Mouse (Mus musculus) kidney, embryonic 16.5 days (tissue): Measurements from ENCODE around the gene Fras1. TPM values are rescaled to one million over a fixed set of nuclear protein-coding genes. Genes with fewer than 3 reads are reported as not detected.

ENCODE experiments used
- ATAC-seq: fragments of 200-750 bp; cut with Nextera tagmentation; 2 replicates; pipeline ENCODE4 v1.8.0; 2017; ENCODE audit warnings: moderate TSS enrichment; ENCODE audit not compliant: low FRiP score, low TSS enrichment
- H3K27ac ChIP-seq: fragments of 300-500 bp; sonication (generic); 2 replicates; pipeline ENCODE4 v1.5.1; 2014; ENCODE audit warnings: low read length
- H3K27me3 ChIP-seq: fragments of 300-500 bp; sonication (generic); 2 replicates; pipeline ENCODE4 v1.6.1; 2014; ENCODE audit warnings: low read length, control low read depth, mixed read lengths; ENCODE audit not compliant: insufficient read depth
- H3K36me3 ChIP-seq: fragments of 300-500 bp; sonication (generic); 2 replicates; pipeline ENCODE4 v1.6.1; 2014; ENCODE audit warnings: low read length, control low read depth, mixed read lengths; ENCODE audit not compliant: insufficient read depth
- H3K4me1 ChIP-seq: fragments of 300-500 bp; sonication (generic); 2 replicates; pipeline ENCODE4 v1.6.1; 2014; ENCODE audit warnings: low read length, control low read depth, mixed read lengths; ENCODE audit not compliant: insufficient read depth
- H3K4me2 ChIP-seq: fragments of 300-500 bp; sonication (generic); replicated peaks from 2 replicates; pipeline ENCODE4 v1.6.1; 2014; ENCODE audit warnings: low read depth, low read length
- H3K4me3 ChIP-seq: fragments of 300-500 bp; sonication (generic); 2 replicates; pipeline ENCODE4 v1.5.1; 2014; ENCODE audit warnings: mild to moderate bottlenecking, low read length
- H3K9ac ChIP-seq: fragments of 300-500 bp; sonication (generic); replicated peaks from 2 replicates; pipeline ENCODE4 v1.6.1; 2014; ENCODE audit warnings: low read length
- H3K9me3 ChIP-seq: fragments of 300-500 bp; sonication (generic); 2 replicates; pipeline ENCODE4 v1.6.1; 2016; ENCODE audit warnings: low read length, control low read depth
- WGBS: fragments of 180-500 bp; shearing (Covaris S2); extraction: QIAGEN DNeasy Blood & Tissue Kit; methylation state at CpG from one replicate; pipeline ENCODE4 v1.1.7; 2014; 5-methylcytosine and 5-hydroxymethylcytosine counted together
- polyA plus RNA-seq: library from polyadenylated mRNA; unstranded; fragments of >200 nt; fragmentation: Nextera tagmentation; extraction: Ambion mirVana; gene quantifications from 2 replicates; pipeline ENCODE4 v1.2.1, GENCODE M21; 2015

Gene Fras1
- polyA plus RNA-seq, 1 experiment from 2014 or later = 30.3 TPM

GRCm38 (mm10) chr5:96799969-96800368 is 426.2 kb downstream of the Fras1 start:
- no peak for ATAC-seq
- no peak overlapping the region for H3K9ac ChIP-seq
- WGBS = 79% methylated on average over 9 of the region's 9 CpGs
- H3K9me3 ChIP-seq = no peaks in the 10 kb centered on the region
- no peak overlapping the region for H3K27ac ChIP-seq
- peaks cover 47% of the 10 kb centered on the region for H3K4me1 ChIP-seq
- H3K36me3 ChIP-seq = no peaks in the 10 kb centered on the region
- H3K4me2 ChIP-seq = no peak overlapping the region
- no peak overlapping the region for H3K4me3 ChIP-seq
- H3K27me3 ChIP-seq = no peaks in the 10 kb centered on the region

- WGBS = 20% methylated on average over 7 of the region's 7 CpGs
Observed at GRCm38 (mm10) chr5:96802185-96802584, 428.4 kb downstream of the Fras1 start.

GRCm38 (mm10) chr5:96803091-96803490 is 429.3 kb downstream of the Fras1 start:
- no peaks in the 10 kb centered on the region for H3K36me3 ChIP-seq
- peak overlapping the region; percentile 73 for H3K27ac ChIP-seq
- H3K4me1 ChIP-seq = peaks cover 53% of the 10 kb centered on the region
- no peak for ATAC-seq
- H3K4me2 ChIP-seq = no peak overlapping the region
- 35% methylated on average over 3 of the region's 3 CpGs for WGBS
- no peak overlapping the region for H3K4me3 ChIP-seq
- no peak overlapping the region for H3K9ac ChIP-seq
- no peaks in the 10 kb centered on the region for H3K27me3 ChIP-seq
- no peaks in the 10 kb centered on the region for H3K9me3 ChIP-seq

More at GRCm38 (mm10) chr5:96802185-96802584, 428.4 kb downstream of the Fras1 start:
- Histone ChIP-seq H3K4me2 (no peak overlapping the region), H3K4me1 (peaks cover 53% of the 10 kb centered on the region), H3K9me3 (no peaks in the 10 kb centered on the region), H3K9ac (0 out of 2 replicates have a peak overlapping the region, but pooled peaks have one; percentile 6), H3K27me3 (no peaks in the 10 kb centered on the region), H3K4me3 (no peak overlapping the region), H3K36me3 (no peaks in the 10 kb centered on the region), H3K27ac (peak overlapping the region; percentile 82)
- ATAC-seq = peak; percentile 33; the same call in 1 of the 2 replicates

- Histone ChIP-seq H3K9ac (no peak overlapping the region), H3K4me2 (no peak overlapping the region), H3K27me3 (no peaks in the 10 kb centered on the region), H3K4me3 (no peak overlapping the region), H3K4me1 (peaks cover 53% of the 10 kb centered on the region), H3K27ac (peak overlapping the region; percentile 22; the same call in 1 of the 2 replicates), H3K36me3 (no peaks in the 10 kb centered on the region), H3K9me3 (no peaks in the 10 kb centered on the region)
- ATAC-seq = no peak
- WGBS = 43% methylated on average over 4 of the region's 4 CpGs
Observed at GRCm38 (mm10) chr5:96804304-96804703, 430.5 kb downstream of the Fras1 start.

GRCm38 (mm10) chr5:96804813-96805212 is 431.1 kb downstream of the Fras1 start:
- H3K9ac ChIP-seq = no peak overlapping the region
- no peak overlapping the region for H3K4me2 ChIP-seq
- H3K4me1 ChIP-seq = peaks cover 52% of the 10 kb centered on the region
- no peaks in the 10 kb centered on the region for H3K27me3 ChIP-seq
- H3K27ac ChIP-seq = peak overlapping the region; percentile 43; the same call in 1 of the 2 replicates
- 50% methylated on average over 3 of the region's 3 CpGs for WGBS
- no peaks in the 10 kb centered on the region for H3K36me3 ChIP-seq
- no peak overlapping the region for H3K4me3 ChIP-seq
- H3K9me3 ChIP-seq = no peaks in the 10 kb centered on the region
- peak; percentile 49; the same call in 1 of the 2 replicates for ATAC-seq

GRCm38 (mm10) chr5:96810620-96811019 is 436.9 kb downstream of the Fras1 start:
- H3K36me3 ChIP-seq = peaks cover 8% of the 10 kb centered on the region; the same call in 1 of the 2 replicates
- no peak overlapping the region for H3K4me2 ChIP-seq
- H3K4me3 ChIP-seq = no peak overlapping the region
- H3K27ac ChIP-seq = no peak overlapping the region
- H3K4me1 ChIP-seq = peaks cover 2% of the 10 kb centered on the region; the same call in 1 of the 2 replicates
- H3K9ac ChIP-seq = no peak overlapping the region
- WGBS = 69% methylated on average over 4 of the region's 4 CpGs
- H3K9me3 ChIP-seq = no peaks in the 10 kb centered on the region
- ATAC-seq = no peak
- no peaks in the 10 kb centered on the region for H3K27me3 ChIP-seq

GRCm38 (mm10) chr5:96824769-96825327 is 451.1 kb downstream of the Fras1 start:
- H3K4me3 ChIP-seq = no peak overlapping the region
- H3K27ac ChIP-seq = no peak overlapping the region
- no peaks in the 10 kb centered on the region for H3K36me3 ChIP-seq
- ATAC-seq = no peak
- no peak overlapping the region for H3K9ac ChIP-seq
- H3K4me1 ChIP-seq = no peaks in the 10 kb centered on the region
- H3K27me3 ChIP-seq = no peaks in the 10 kb centered on the region
- H3K4me2 ChIP-seq = no peak overlapping the region
- H3K9me3 ChIP-seq = no peaks in the 10 kb centered on the region
- WGBS = 91% methylated on average over 13 of the region's 13 CpGs

- Histone ChIP-seq H3K9me3 (no peaks in the 10 kb centered on the region), H3K4me2 (no peak overlapping the region), H3K36me3 (no peaks in the 10 kb centered on the region), H3K27ac (no peak overlapping the region), H3K9ac (no peak overlapping the region), H3K27me3 (no peaks in the 10 kb centered on the region), H3K4me1 (no peaks in the 10 kb centered on the region), H3K4me3 (no peak overlapping the region)
- ATAC-seq = no peak
- 56% methylated on average over 1 of the region's 1 CpGs for WGBS
Observed at GRCm38 (mm10) chr5:96827176-96827575, 453.4 kb downstream of the Fras1 start.

Other genes starting within 250 kb of the Fras1 start
- gene Cnot6l, start 209.8 kb upstream of the Fras1 start, polyA plus RNA-seq = 18.4 and 23.9 TPM in 2 replicates
- 24.7 and 26.8 TPM in 2 replicates for gene Mrpl1, start 164.5 kb upstream of the Fras1 start, polyA plus RNA-seq